Mouse (Mus musculus): Measurements from ENCODE around the gene Arg1.

Arg1 gene

GRCm38 (mm10) chr10:24926962-24927720 is at the start of gene Arg1:
Gene Arg1 (minus strand): TSS chr10:24927484.
- peak; percentile 58 for DNase-seq (ENCODE audit: inconsistent ontology term)

- no peak for DNase-seq (ENCODE audit: inconsistent ontology term)
These were observed 46.7 kb upstream of the Arg1 start for GRCm38 (mm10) chr10:24973845-24974514.

- peak; percentile 14 for DNase-seq (ENCODE audit: inconsistent ontology term)
These were observed 46.1 kb upstream of the Arg1 start for GRCm38 (mm10) chr10:24973385-24973784.

- DNase-seq (ENCODE audit: inconsistent ontology term), result no peak
These were observed 45.6 kb upstream of the Arg1 start for GRCm38 (mm10) chr10:24972923-24973322.

GRCm38 (mm10) chr10:24965821-24966550 is 38.7 kb upstream of the Arg1 start:
- no peak for DNase-seq (ENCODE audit: inconsistent ontology term)

GRCm38 (mm10) chr10:24961889-24962288 is 34.6 kb upstream of the Arg1 start:
- peak; percentile 21 for DNase-seq (ENCODE audit: inconsistent ontology term)

- peak; percentile 56 for DNase-seq (ENCODE audit: inconsistent ontology term)
These were observed 33.8 kb upstream of the Arg1 start for GRCm38 (mm10) chr10:24961112-24961511.

GRCm38 (mm10) chr10:24959043-24959916 is 32.0 kb upstream of the Arg1 start:
- DNase-seq (ENCODE audit: inconsistent ontology term), result peak; percentile 16

- DNase-seq (ENCODE audit: inconsistent ontology term), result no peak
These were observed 31.2 kb upstream of the Arg1 start for GRCm38 (mm10) chr10:24958280-24959042.

- no peak for DNase-seq (ENCODE audit: inconsistent ontology term)
These were observed 26.6 kb upstream of the Arg1 start for GRCm38 (mm10) chr10:24953876-24954275.

- no peak for DNase-seq (ENCODE audit: inconsistent ontology term)
These were observed 25.3 kb upstream of the Arg1 start for GRCm38 (mm10) chr10:24952549-24952948.

- DNase-seq (ENCODE audit: inconsistent ontology term), result no peak
These were observed 24.3 kb upstream of the Arg1 start for GRCm38 (mm10) chr10:24951575-24951974.

GRCm38 (mm10) chr10:24950223-24950622 is 22.9 kb upstream of the Arg1 start:
- no peak for DNase-seq (ENCODE audit: inconsistent ontology term)

- no peak for DNase-seq (ENCODE audit: inconsistent ontology term)
These were observed 21.0 kb upstream of the Arg1 start for GRCm38 (mm10) chr10:24948278-24948677.

- no peak for DNase-seq (ENCODE audit: inconsistent ontology term)
These were observed 20.6 kb upstream of the Arg1 start for GRCm38 (mm10) chr10:24947871-24948270.

GRCm38 (mm10) chr10:24930143-24930542 is 2.9 kb upstream of the Arg1 start:
- DNase-seq (ENCODE audit: inconsistent ontology term), result no peak

GRCm38 (mm10) chr10:24928072-24928471 is 788 bp upstream of the Arg1 start:
- peak; percentile 12 for DNase-seq (ENCODE audit: inconsistent ontology term)

- no peak for DNase-seq (ENCODE audit: inconsistent ontology term)
These were observed 904 bp downstream of the Arg1 start for GRCm38 (mm10) chr10:24926380-24926779.

GRCm38 (mm10) chr10:24924296-24924695 is 3.0 kb downstream of the Arg1 start:
- no peak for DNase-seq (ENCODE audit: inconsistent ontology term)

- DNase-seq (ENCODE audit: inconsistent ontology term), result no peak
These were observed 4.3 kb downstream of the Arg1 start for GRCm38 (mm10) chr10:24922977-24923376.

GRCm38 (mm10) chr10:24915486-24915885 is 11.8 kb downstream of the Arg1 start:
- no peak for DNase-seq (ENCODE audit: inconsistent ontology term)
